ENCODE assay signal across 10 mouse cellular contexts in genomic region chr11:54836106-54836505, GRCm38 (mm10). TPM values are rescaled to one million over a fixed set of nuclear protein-coding genes. Genes with fewer than 3 reads are reported as not detected.
A peak's percentile ranks its signal among the peaks of the same experiment; 100 is the strongest.
DNase-seq lines count a peak whose midpoint lies in the region; ATAC-seq and TF ChIP-seq lines count a peak whose summit lies in the region.
"Had no signal": no experiment of that assay in that cellular context is flagged by ENCODE, and none has a peak within 500 bp of the region (broad histone marks: within the 10 kb centered on the region; RNA-seq: fewer than 3 reads in every experiment).

No protein-coding gene starts in this region.

- H3K27ac ChIP-seq in heart, embryonic 12.5 days (ENCODE audit: poor library complexity, severe bottlenecking): no peak overlapping the region
- no peak overlapping the region for H3K27ac ChIP-seq in hindbrain, embryonic 16.5 days (ENCODE audit: low read depth, low read length)
- no peak overlapping the region for H3K27ac ChIP-seq in midbrain, postnatal 0 days (ENCODE audit: low read depth, low read length)
- H3K27ac ChIP-seq: limb, embryonic 13.5 days; macrophage had no signal

- peaks cover 6% of the 10 kb centered on the region for H3K36me3 ChIP-seq in heart, embryonic 12.5 days
- H3K36me3 ChIP-seq in hindbrain, embryonic 16.5 days (ENCODE audit: control insufficient read depth, insufficient read depth, low read length): no peaks in the 10 kb centered on the region
- no peaks in the 10 kb centered on the region for H3K36me3 ChIP-seq in midbrain, postnatal 0 days (ENCODE audit: insufficient read depth, low read length)

- intact Hi-C loops in heart, postnatal 36 days (cut with DNase I): no loop called here

- no peak overlapping the region for H3K4me2 ChIP-seq in heart, embryonic 12.5 days
- H3K4me2 ChIP-seq in hindbrain, embryonic 16.5 days (ENCODE audit: low read length): no peak overlapping the region
- H3K4me2 ChIP-seq in midbrain, postnatal 0 days (ENCODE audit: low read depth, low read length, poor library complexity, severe bottlenecking): no peak overlapping the region
- H3K4me2 ChIP-seq: limb, embryonic 13.5 days had no signal

- H3K9ac ChIP-seq in heart, embryonic 12.5 days: no peak overlapping the region
- H3K9ac ChIP-seq in hindbrain, embryonic 16.5 days (ENCODE audit: low read depth, low read length): no peak overlapping the region
- H3K9ac ChIP-seq in midbrain, postnatal 0 days (replicated peaks; ENCODE audit: low read length, poor library complexity, severe bottlenecking): no peak overlapping the region
- H3K9ac ChIP-seq: limb, embryonic 13.5 days had no signal

- H3K4me3 ChIP-seq in heart, embryonic 12.5 days: no peak overlapping the region
- no peak overlapping the region for H3K4me3 ChIP-seq in hindbrain, embryonic 16.5 days (ENCODE audit: low read length)
- H3K4me3 ChIP-seq in midbrain, postnatal 0 days (ENCODE audit: low read depth, low read length): no peak overlapping the region
- H3K4me3 ChIP-seq: limb, embryonic 13.5 days had no signal

- DNase-seq in heart, postnatal 36 days: peak; percentile 9 to 50
- DNase-seq in ovary, adult 18-20 months (ENCODE audit: low spot score): peak; percentile 17
- DNase-seq in ovary, postnatal 10 days (ENCODE audit: low spot score): no peak
- peak; percentile 85 to 87 for DNase-seq in cerebellum, postnatal 14 days
- peak; percentile 94 for DNase-seq in testis, postnatal 10 days (ENCODE audit: low spot score)
- no peak for DNase-seq in midbrain, postnatal 0 days (ENCODE audit: low spot score)

- H3K27me3 ChIP-seq in heart, embryonic 12.5 days (replicated peaks): no peaks in the 10 kb centered on the region
- H3K27me3 ChIP-seq in hindbrain, embryonic 16.5 days (replicated peaks; ENCODE audit: control insufficient read depth, insufficient read depth, low read length): no peaks in the 10 kb centered on the region
- no peaks in the 10 kb centered on the region for H3K27me3 ChIP-seq in midbrain, postnatal 0 days (ENCODE audit: insufficient read depth, low read length)
- H3K27me3 ChIP-seq: limb, embryonic 13.5 days had no signal

- no peak for ATAC-seq in heart, embryonic 12.5 days (ENCODE audit: insufficient number of reproducible peaks, low FRiP score)
- ATAC-seq in hindbrain, embryonic 16.5 days: no peak
- ATAC-seq in midbrain, postnatal 0 days (ENCODE audit: low FRiP score): no peak

- TF ChIP-seq CTCF in midbrain, postnatal 0 days (IDR thresholded peaks at IDR 0.05): no peak

- 75% methylated on average over 9 of the region's 9 CpGs for WGBS in heart, embryonic 12.5 days
- WGBS in hindbrain, embryonic 16.5 days: 75% methylated on average over 9 of the region's 9 CpGs
- 79% methylated on average over 9 of the region's 9 CpGs for WGBS in midbrain, postnatal 0 days

- 0 out of 2 replicates have a peak, but pooled peaks cover 4% of the 10 kb centered on the region for H3K9me3 ChIP-seq in heart, embryonic 12.5 days (replicated peaks)
- no peaks in the 10 kb centered on the region for H3K9me3 ChIP-seq in hindbrain, embryonic 16.5 days (ENCODE audit: control insufficient read depth, low read length)
- no peaks in the 10 kb centered on the region for H3K9me3 ChIP-seq in midbrain, postnatal 0 days (ENCODE audit: low read length)
- H3K9me3 ChIP-seq: limb, embryonic 13.5 days had no signal

- H3K4me1 ChIP-seq in heart, embryonic 12.5 days (replicated peaks): no peaks in the 10 kb centered on the region
- H3K4me1 ChIP-seq in hindbrain, embryonic 16.5 days (ENCODE audit: control insufficient read depth, insufficient read depth, low read depth, low read length): no peaks in the 10 kb centered on the region
- H3K4me1 ChIP-seq in midbrain, postnatal 0 days (ENCODE audit: insufficient read depth, low read length): no peaks in the 10 kb centered on the region
- H3K4me1 ChIP-seq: limb, embryonic 13.5 days had no signal

RNA-seq across cellular contexts. Expression of gene Lyrm7, which starts 24.6 kb away (rescaled TPM):
- 10 to 100 TPM; 37.9 to 39.0 TPM for total RNA-seq in heart, postnatal 36 days (2021)
- 14.5 and 20.1 TPM in 2 replicates for polyA plus RNA-seq in heart, embryonic 12.5 days (2016; fragmentation: Nextera tagmentation; extraction: Ambion mirVana)
- polyA plus RNA-seq in hindbrain, embryonic 16.5 days (2015; fragmentation: Nextera tagmentation; extraction: Ambion mirVana): 10.4 and 10.6 TPM in 2 replicates
- 3.2 and 5.2 TPM in 2 replicates for total RNA-seq in midbrain, postnatal 0 days (2014; rRNA removed)
- polyA plus RNA-seq in midbrain, postnatal 0 days (2015; fragmentation: Nextera tagmentation; extraction: Ambion mirVana): 7.9 and 8.8 TPM in 2 replicates

RNA-seq across cellular contexts. Expression of gene Hint1, which starts 30.1 kb away (rescaled TPM):
- total RNA-seq in heart, postnatal 36 days (2021): 100 to 1,000 TPM; 292 to 340 TPM
- 743 and 765 TPM in 2 replicates for polyA plus RNA-seq in heart, embryonic 12.5 days (2016; fragmentation: Nextera tagmentation; extraction: Ambion mirVana)
- 728 and 827 TPM in 2 replicates for polyA plus RNA-seq in hindbrain, embryonic 16.5 days (2015; fragmentation: Nextera tagmentation; extraction: Ambion mirVana)
- total RNA-seq in midbrain, postnatal 0 days (2014; rRNA removed): 475 and 586 TPM in 2 replicates
- polyA plus RNA-seq in midbrain, postnatal 0 days (2015; fragmentation: Nextera tagmentation; extraction: Ambion mirVana): 1,006 and 1,130 TPM in 2 replicates

RNA-seq across cellular contexts. Expression of gene Cdc42se2, which starts 48.6 kb away (rescaled TPM):
- total RNA-seq in heart, postnatal 36 days (2021): 10 to 100 TPM; 24.8 to 26.8 TPM
- 68.7 and 68.9 TPM in 2 replicates for polyA plus RNA-seq in heart, embryonic 12.5 days (2016; fragmentation: Nextera tagmentation; extraction: Ambion mirVana)
- 136 and 147 TPM in 2 replicates for polyA plus RNA-seq in hindbrain, embryonic 16.5 days (2015; fragmentation: Nextera tagmentation; extraction: Ambion mirVana)
- 134 and 137 TPM in 2 replicates for total RNA-seq in midbrain, postnatal 0 days (2014; rRNA removed)
- 130 and 134 TPM in 2 replicates for polyA plus RNA-seq in midbrain, postnatal 0 days (2015; fragmentation: Nextera tagmentation; extraction: Ambion mirVana)

Comparison
In these comparisons a context has a peak if more than half of its experiments do, and no peak if none do; other contexts are left out.
1. DNase-seq: peak in heart, postnatal 36 days (2 of 2), ovary, adult 18-20 months (single experiment), cerebellum, postnatal 14 days (2 of 2) and testis, postnatal 10 days (single experiment); none in ovary, postnatal 10 days (single experiment) and midbrain, postnatal 0 days (single experiment).